Mouse (Mus musculus) liver, embryonic 14.5 days (tissue): ENCODE results near the gene 1700016K19Rik. TPM values are rescaled to one million over a fixed set of nuclear protein-coding genes. Genes with fewer than 3 reads are reported as not detected.

ENCODE experiments used
- ATAC-seq: fragments of 200-750 bp; cut with Nextera tagmentation; 2 replicates; pipeline ENCODE4 v1.8.0; 2017; ENCODE audit warnings: moderate number of reproducible peaks, mild to moderate bottlenecking, moderate library complexity; ENCODE audit not compliant: insufficient read depth
- DNase-seq, 3 experiments: peaks; one replicate each; pipeline ENCODE4 v3.0.0-alpha.2; 2012 to 2013; ENCODE audit warnings: low read depth in 3 of 3, low spot score in 3 of 3
- H3K27ac ChIP-seq: fragments of 300-500 bp; sonication (generic); 2 replicates; pipeline ENCODE4 v1.5.1; 2014; ENCODE audit warnings: moderate library complexity, mild to moderate bottlenecking, control low read depth, inconsistent platforms
- H3K27me3 ChIP-seq: fragments of 300-500 bp; sonication (generic); 2 replicates; pipeline ENCODE4 v1.6.1; 2014; ENCODE audit warnings: mild to moderate bottlenecking, low read length, moderate library complexity; ENCODE audit not compliant: control insufficient read depth, insufficient read depth
- H3K36me3 ChIP-seq: fragments of 300-500 bp; sonication (generic); replicated peaks from 2 replicates; pipeline ENCODE4 v1.6.1; 2014; ENCODE audit warnings: low read depth; ENCODE audit not compliant: control insufficient read depth, insufficient read depth
- H3K4me1 ChIP-seq, 2 experiments: fragments of 200-500 bp in 1 of 2; fragments of 300-500 bp in 1 of 2; sonication (generic) in 1 of 2; replicated peaks; 2 replicates each; pipeline ENCODE4 v1.6.1; 2012 to 2014; ENCODE audit warnings: antibody characterized with exemption in 1 of 2, inconsistent platforms in 1 of 2, low read length in 1 of 2; ENCODE audit not compliant: control insufficient read depth in 2 of 2, insufficient read depth in 2 of 2
- H3K4me2 ChIP-seq: fragments of 300-500 bp; sonication (generic); 2 replicates; pipeline ENCODE4 v1.6.1; 2014; ENCODE audit warnings: low read depth, mild to moderate bottlenecking, control low read depth, moderate library complexity
- H3K4me3 ChIP-seq, 2 experiments: fragments of 200-500 bp in 1 of 2; fragments of 300-500 bp in 1 of 2; sonication (generic) in 1 of 2; 2 replicates each; pipeline ENCODE4 v1.5.1; 2012 to 2014; ENCODE audit warnings: low read depth in 2 of 2, low read length in 2 of 2, mild to moderate bottlenecking in 2 of 2, control low read depth in 1 of 2, inconsistent platforms in 1 of 2, moderate library complexity in 1 of 2; ENCODE audit not compliant: insufficient read depth in 1 of 2
- H3K9ac ChIP-seq: fragments of 300-500 bp; sonication (generic); replicated peaks from 2 replicates; pipeline ENCODE4 v1.6.1; 2014; ENCODE audit warnings: mild to moderate bottlenecking, control low read depth, moderate library complexity
- H3K9me3 ChIP-seq: fragments of 300-500 bp; sonication (generic); 2 replicates; pipeline ENCODE4 v1.6.1; 2016; ENCODE audit warnings: low read length, mixed read lengths; ENCODE audit not compliant: control insufficient read depth
- CTCF ChIP-seq: IDR thresholded peaks from 2 replicates; pipeline ENCODE4 v1.5.1; 2016; ENCODE audit warnings: antibody characterized with exemption, low read depth, control low read depth
- EP300 ChIP-seq: IDR thresholded peaks from 2 replicates; pipeline ENCODE4 v1.6.1; 2016; ENCODE audit warnings: antibody characterized with exemption, low read depth
- whole genome bisulfite sequencing: fragments of 180-500 bp; shearing (Covaris S2); extraction: QIAGEN DNeasy Blood & Tissue Kit; methylation state at CpG from one replicate; pipeline ENCODE4 v1.1.7; 2014; ENCODE audit not compliant: insufficient replicate concordance; 5-methylcytosine and 5-hydroxymethylcytosine counted together
- polyA plus RNA-seq, 2 experiments: library from polyadenylated mRNA; depleted of rRNA in 1 of 2; stranded (reverse) in 1 of 2; unstranded in 1 of 2; fragments of >200 nt; fragmentation: Nextera tagmentation in 1 of 2; extraction: Ambion mirVana in 1 of 2; gene quantifications; 2 replicates each; pipeline versions ENCODE4 v1.2.1 to v1.2.3; 2012 to 2014

1700016K19Rik gene
- polyA plus RNA-seq (2012; rRNA removed) (not detected in 2 replicates), polyA plus RNA-seq (2014; fragmentation: Nextera tagmentation; extraction: Ambion mirVana) (not detected in 2 replicates)

DNA sequence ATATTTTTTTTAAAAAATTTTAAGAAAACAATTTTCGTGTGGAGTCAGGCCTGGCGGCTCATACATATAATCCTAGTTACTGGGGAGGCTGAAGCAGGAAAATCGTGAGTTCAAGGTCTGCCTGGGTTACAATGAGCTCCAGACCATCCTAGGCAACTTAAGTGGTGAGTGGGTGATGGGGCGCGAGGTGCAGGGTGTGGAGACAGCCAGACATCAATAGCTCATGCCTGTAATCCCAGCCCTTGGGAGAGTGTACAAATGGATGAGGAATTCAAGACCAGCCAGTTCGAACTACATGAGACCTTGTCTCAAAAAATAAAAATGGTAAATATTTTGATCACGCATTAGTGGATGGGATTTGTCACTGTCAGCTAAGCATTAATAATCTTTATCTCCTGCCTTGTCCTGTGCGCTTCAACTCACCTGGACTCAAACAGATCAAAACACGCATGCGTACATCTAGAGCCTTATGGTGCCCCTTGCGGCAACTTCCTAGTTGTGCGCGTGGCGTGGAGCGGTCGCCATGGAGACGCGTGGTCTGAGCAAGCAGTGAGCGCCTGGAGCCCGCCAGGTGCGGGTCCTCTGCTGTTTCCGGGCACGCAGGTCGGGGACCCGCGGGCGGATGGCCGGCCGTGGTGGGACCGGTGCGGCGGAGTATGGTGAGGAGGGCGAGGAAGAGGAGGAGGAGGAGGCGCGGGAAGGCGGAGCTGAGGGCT lies at the start of gene 1700016K19Rik:
Gene 1700016K19Rik, plus strand, starts transcription at position 473 of the 716 bp plus-strand sequence.
- Histone ChIP-seq H3K4me2 (peak within 1 kb of the TSS; percentile 65), H3K27me3 (peaks cover 6% of the 10 kb centered on the region), H3K9me3 (no peaks in the 10 kb centered on the region), H3K4me3 (peak within 1 kb of the TSS; percentile 37 to 52), H3K27ac (no peak within 1 kb of the TSS), H3K9ac (no peak within 1 kb of the TSS; the same call in 1 of the 2 replicates), H3K36me3 (no peaks in the 10 kb centered on the region), H3K4me1 (no peaks in the 10 kb centered on the region)
- TF ChIP-seq CTCF (peak; percentile 60), EP300 (no peak)
- ATAC-seq (no peak), DNase-seq (peak; percentile 16 to 37 (median 17))
- WGBS: 9% methylated on average over 36 of the region's 36 CpGs

DNA sequence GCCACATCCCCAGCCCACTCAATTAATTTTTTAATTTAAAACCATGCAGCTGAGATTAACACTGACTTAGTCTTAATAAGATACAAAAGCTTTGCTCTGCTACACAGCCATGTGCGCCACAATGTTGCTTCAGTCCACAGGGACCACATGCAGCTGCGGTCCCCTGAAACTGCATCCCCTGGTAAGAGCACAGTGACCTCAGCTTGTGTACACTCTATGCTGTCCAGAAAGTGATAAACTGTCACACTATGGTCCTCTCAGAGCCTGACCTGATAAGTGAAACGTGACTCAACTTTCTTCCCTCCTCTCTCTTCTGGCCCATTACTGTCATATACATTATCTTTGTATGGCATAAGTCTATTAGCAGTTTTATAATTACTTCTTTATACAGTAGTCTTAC lies 49.3 kb upstream of the 1700016K19Rik start:
- H3K9ac ChIP-seq: no peak overlapping the region
- DNase-seq: no peak
- H3K27ac ChIP-seq: no peak overlapping the region
- H3K4me2 ChIP-seq: no peak overlapping the region
- H3K9me3 ChIP-seq: no peaks in the 10 kb centered on the region
- H3K36me3 ChIP-seq: no peaks in the 10 kb centered on the region
- WGBS: 50% methylated on average over 3 of the region's 3 CpGs
- H3K27me3 ChIP-seq: no peaks in the 10 kb centered on the region
- no peak overlapping the region for H3K4me3 ChIP-seq
- TF ChIP-seq CTCF (no peak), EP300 (no peak)
- no peaks in the 10 kb centered on the region for H3K4me1 ChIP-seq
- no peak for ATAC-seq

DNA sequence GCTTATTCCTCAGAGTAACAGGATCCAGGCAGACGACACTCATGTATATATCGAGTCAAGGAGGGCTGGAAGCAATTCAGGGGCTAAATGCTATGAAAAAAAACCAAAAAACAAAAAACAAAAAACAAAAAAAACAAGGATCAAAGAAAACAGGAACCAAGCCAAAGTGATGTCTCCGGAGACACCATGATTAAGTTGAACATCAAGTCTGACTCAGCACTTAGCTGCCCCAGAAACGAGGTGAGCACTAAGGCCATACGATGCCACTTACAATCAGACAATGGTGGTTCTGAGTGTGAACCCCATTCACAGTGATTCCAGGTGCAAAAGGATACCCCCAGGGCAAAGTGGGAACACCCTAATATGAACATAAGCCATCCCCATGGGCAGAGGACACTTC lies 47.8 kb upstream of the 1700016K19Rik start:
- Histone ChIP-seq H3K36me3 (no peaks in the 10 kb centered on the region), H3K4me3 (no peak overlapping the region), H3K27me3 (no peaks in the 10 kb centered on the region), H3K27ac (no peak overlapping the region), H3K9ac (no peak overlapping the region), H3K4me1 (no peaks in the 10 kb centered on the region), H3K4me2 (no peak overlapping the region), H3K9me3 (no peaks in the 10 kb centered on the region)
- no peak for TF ChIP-seq CTCF
- no peak for TF ChIP-seq EP300
- WGBS: 56% methylated on average over 5 of the region's 5 CpGs
- DNase-seq: no peak
- no peak for ATAC-seq

DNA sequence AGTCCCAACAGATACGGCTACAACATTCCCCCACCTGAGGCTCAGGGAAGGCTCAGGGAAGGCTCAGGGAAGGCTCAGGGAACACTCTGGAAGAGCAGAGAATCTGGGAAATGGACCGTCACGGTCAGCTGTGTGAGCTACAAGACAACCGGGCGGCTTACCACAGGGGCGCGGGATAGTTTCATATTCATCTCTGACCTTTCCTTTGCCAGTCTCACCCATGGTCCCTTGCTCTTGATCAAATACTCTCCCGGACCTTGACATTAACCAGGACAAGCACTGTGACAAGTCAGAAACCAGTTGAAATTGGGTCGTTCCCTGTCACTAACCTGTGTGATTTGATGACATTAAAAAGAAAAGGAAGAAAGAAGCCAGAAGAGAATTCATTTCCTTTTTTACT lies 44.8 kb upstream of the 1700016K19Rik start:
- ATAC-seq (no peak), DNase-seq (no peak)
- no peak overlapping the region for H3K27ac ChIP-seq
- no peaks in the 10 kb centered on the region for H3K36me3 ChIP-seq
- H3K4me1 ChIP-seq: no peaks in the 10 kb centered on the region
- no peaks in the 10 kb centered on the region for H3K9me3 ChIP-seq
- H3K9ac ChIP-seq: no peak overlapping the region
- TF ChIP-seq CTCF: no peak
- H3K4me2 ChIP-seq: no peak overlapping the region
- WGBS: 69% methylated on average over 9 of the region's 9 CpGs
- no peak overlapping the region for H3K4me3 ChIP-seq
- H3K27me3 ChIP-seq: no peaks in the 10 kb centered on the region

DNA sequence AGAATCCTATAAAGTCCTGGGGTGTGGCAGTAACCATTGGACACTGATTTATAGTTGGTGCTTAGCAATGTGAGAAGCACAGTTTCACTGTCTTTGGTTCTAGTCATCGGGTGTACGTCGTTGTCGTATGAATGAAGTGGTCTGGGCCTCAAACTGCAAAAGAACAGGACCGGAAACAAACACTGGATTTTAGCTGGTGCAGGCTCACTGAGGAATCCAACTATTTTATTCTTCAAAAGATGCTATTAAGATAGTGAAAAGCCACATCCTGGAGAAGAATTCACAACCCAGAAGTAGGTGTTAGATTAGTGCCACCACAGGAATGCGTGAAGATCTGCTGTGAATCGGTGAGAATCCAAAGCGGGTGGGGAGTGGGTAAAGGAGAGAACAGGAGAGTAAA lies 43.1 kb upstream of the 1700016K19Rik start:
- TF ChIP-seq CTCF (no peak), EP300 (no peak)
- ATAC-seq: no peak
- no peak for DNase-seq
- no peaks in the 10 kb centered on the region for H3K9me3 ChIP-seq
- H3K4me1 ChIP-seq: no peaks in the 10 kb centered on the region
- H3K27me3 ChIP-seq: no peaks in the 10 kb centered on the region
- H3K36me3 ChIP-seq: no peaks in the 10 kb centered on the region
- WGBS: 23% methylated on average over 8 of the region's 8 CpGs
- H3K4me3 ChIP-seq: no peak overlapping the region
- no peak overlapping the region for H3K4me2 ChIP-seq
- H3K27ac ChIP-seq: no peak overlapping the region
- no peak overlapping the region for H3K9ac ChIP-seq
